Mouse (Mus musculus): Measurements from ENCODE around the gene Scn9a. TPM values are rescaled to one million over a fixed set of nuclear protein-coding genes. Genes with fewer than 3 reads are reported as not detected.

Scn9a gene
- polyA plus RNA-seq (2017; shearing (Covaris generic)), result 0.07 TPM

DNA sequence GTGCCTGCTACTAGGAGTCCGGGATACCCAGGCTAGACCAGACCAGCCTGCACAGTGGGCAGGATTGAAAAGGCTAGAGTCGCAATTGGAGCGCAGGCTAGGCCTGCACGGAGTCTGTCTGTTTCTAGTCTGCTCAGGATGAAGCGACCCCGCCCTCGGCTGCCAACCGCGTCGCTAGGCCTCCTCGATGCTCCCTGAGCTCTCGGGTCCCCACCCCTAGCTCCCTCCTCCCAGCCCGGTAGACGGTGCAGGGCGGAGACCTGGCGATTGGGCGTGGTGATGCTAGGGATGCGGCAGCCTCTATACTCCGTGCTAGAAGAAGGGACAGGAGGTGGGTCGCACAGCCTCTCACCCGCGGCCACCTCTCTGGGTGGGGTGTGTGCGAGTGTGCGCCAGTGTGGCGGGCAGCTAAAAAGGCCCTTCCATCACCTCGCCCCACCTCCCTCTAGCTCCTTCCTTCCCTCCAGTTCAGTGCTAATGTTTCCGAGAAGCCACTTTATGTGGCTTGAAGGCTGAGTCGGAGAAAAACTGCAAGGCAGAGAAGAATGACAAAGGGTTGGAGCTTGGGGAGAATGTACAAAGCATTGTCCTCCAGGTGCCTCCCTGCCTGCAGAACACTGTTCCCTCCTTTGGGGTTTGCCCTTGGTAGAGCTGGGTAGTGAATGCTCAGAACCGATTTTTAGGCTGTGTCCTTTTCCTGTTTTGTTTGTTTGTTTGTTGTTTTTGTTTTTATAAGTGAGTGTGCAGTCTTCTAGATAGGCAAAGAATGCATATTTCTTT lies at the start of gene Scn9a:
Gene Scn9a (minus strand): TSS at position 383 of the 780 bp plus-strand sequence.

DNA sequence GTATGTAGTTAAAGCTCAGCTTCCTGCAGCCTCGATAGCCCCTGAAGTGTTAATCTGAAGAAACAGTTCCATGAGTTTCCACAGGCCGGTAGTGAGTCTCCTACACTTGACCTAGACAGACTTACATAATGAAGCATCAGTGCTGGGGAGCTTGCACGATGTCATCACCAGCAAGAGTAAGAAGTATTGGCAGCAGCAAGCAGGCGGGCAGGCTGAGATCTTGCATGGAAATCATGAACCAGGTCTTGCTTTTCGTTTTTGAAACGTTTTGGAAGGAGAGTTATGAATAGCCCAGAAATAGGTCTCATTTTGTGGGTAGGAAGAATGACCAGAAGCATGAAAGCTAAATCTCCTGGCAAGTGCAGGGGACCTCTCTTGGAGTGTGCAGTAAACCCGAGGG lies 194.1 kb downstream of the Scn9a start, which contains the start of gene Scn1a:
Gene Scn1a (minus strand): TSS at position 130 of the 400 bp plus-strand sequence.

Other genes with a start within 250 kb of the Scn9a start
- gene Scn1a, start 194.1 kb downstream of the Scn9a start, polyA plus RNA-seq (2017; shearing (Covaris generic)), result not detected
- gene Scn7a, start 150.0 kb upstream of the Scn9a start, polyA plus RNA-seq (2017; shearing (Covaris generic)), result not detected

Data from CD4-positive, CD25-positive, alpha-beta regulatory T cell, adult 9 weeks (primary cell).